Mouse (Mus musculus): ENCODE data around the gene Chpf2.

The Chpf2 gene

DNA sequence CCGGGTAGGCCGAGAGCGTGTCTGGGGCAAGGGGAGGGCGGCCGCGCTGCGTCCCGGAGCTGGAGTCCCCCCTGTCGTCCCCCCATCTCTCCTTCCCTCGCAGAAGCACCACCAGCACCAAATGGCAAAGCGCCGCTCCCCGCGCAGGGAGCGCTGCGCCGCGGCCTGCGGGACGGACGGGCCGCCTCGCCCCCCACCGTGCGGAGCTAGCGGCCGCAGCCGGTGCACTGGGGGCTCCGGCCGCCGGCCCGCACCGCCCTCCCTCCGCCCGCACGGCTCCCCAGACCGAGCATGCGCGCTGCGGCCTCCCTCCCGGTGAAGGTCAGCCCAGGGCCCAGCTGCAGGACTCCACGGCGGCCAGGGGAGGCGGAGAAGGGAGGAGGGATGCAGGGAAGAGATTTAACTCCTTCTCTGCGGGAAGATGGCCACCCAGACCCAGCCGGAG lies 18.1 kb downstream of the Chpf2 start:
- no peak for DNase-seq (ENCODE audit: low spot score in 2 of 2)

DNA sequence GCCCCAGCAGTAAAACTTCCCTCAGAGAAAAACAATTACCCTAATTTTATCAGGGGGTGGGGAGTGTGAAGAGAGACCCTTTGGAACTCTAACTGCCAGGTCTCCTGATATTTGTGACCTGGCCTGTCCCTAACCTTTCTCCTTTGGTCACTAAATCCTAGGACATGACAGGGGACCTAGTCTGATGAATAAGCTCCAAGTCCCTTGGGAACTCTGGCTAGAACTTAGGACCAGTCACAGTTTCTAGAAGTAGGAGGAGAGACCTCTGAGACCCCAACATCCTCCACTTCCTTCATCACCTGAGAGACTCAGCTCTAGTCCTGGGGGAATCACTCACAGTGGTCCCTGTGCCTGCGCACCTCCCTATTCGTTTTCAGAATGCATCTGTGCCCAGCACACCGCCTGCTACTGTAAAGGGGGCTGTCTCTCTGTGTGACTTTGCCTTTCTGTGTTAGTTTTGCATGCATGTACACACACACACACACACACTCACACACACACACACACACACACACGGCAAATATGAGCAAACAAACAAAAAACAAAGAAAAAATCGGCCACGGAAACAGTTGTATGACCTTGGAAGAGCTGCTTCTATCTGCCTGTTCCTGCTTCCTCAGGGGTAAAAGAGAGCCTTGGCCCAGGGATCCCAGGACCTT lies 18.9 kb downstream of the Chpf2 start:
- DNase-seq (ENCODE audit: low spot score in 2 of 2) = no peak

DNA sequence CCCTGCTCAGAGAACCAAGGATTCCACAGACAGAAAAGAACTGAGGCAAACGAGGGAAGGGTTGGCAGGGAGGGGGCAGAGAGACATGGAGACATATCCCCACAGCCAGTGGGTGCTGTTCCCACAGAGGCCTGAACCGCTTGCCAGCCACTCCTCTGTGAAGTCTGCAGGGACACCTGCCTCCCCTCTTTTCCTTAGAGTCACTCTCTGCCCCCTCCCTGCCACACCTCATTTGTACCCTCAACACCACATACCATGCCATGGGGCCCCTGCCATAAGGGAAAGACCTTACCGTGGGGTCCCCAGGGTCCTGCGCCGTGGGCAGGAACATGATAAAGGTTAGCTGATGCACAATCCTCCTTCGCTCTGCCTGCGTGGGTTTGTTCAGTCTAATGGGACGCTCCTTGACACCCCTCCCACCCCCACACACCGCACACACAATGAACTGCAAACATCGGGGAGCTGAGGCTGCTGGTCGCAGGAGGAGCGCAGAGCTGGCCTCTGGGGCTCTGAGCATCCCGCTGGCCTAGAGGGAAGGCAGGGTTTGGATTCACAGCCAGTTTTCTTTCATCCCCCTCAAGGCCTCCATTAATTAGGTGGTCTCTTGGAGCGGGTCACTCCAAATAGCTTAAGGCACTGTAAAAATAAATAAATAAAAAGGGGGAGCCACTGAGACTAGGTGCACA lies 19.6 kb downstream of the Chpf2 start:
- DNase-seq (ENCODE audit: low spot score in 2 of 2) = no peak

DNA sequence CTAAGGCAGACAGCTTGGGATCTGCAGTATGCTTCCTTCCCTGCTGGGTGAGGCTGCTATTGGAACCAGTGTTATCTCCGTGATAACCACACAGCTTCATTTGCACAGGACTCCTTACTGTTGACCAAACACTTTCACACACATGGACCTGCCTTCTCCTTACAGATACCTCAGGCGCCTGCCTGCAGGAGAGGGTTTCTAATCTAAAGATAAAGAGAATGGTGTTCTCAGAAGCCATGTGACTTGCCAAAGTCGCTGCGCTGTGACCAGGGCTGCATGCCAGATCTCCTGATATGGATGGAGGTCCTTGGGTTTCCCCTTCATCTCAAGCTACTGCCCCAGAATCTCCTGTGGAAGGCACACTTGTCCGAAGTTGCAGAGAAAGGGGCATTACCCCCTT lies 22.8 kb downstream of the Chpf2 start:
- no peak for DNase-seq (ENCODE audit: low spot score in 2 of 2)

DNA sequence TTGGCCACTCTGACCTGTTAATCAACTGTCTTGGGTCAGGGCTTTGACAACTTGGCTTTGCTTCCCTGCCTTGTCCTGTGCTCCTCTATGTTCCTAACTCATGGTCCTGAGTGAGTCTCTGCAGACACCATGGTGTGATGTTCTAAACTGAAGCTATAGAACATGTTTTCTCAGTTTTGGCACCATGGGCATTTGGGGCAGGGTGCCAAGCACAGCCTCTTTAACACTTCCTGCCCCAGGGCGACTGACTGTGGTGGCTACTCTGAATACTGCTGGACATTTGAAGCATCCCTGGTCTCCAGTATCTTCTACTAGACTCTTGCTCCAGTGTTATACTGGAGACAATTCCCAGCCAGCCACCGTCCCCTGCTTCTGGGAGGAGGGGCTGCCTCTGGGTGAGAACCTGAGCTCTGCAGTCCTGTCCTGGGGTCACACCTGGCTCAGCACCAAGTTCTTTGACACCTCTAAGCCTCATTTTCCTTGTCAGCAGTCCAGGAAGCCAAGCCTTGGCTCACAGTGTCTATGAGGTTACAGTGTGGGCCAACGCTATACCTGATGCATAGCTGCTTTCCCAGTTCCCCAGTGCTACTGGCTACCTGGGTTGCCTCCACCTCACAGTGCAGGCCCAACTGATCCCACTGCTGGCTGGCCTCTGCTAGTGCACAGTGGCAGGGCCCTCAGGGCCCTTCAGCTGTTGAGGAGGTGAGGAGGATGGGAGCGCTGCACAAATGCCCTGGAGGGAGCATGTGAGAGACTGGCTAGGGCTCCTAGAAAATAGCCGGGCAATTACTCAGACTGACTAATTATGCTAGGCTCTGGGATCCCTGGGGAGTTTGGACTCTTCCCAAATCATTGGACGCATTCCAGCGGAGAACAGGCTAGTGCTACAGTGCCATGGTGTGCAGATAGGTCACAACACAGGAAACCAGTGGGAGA lies 25.1 kb downstream of the Chpf2 start:
- no peak for DNase-seq (ENCODE audit: low spot score in 2 of 2)

DNA sequence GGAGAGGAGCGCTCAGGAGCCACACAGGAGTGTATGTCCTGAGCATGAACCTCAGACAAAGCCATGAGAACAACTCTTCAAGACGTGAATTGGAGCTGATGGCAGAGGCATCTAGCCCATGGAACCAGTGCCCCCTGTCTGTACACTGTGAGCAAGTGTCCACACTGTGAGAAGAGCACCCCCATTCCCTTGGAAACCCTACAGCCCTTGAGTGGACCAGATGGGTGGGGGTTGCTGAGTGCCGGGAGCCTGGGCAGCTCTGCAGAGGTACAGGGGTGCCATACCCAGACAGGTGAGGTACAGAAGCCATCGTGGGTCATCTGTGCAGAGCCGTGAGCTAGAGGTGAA lies 25.7 kb downstream of the Chpf2 start:
- DNase-seq (ENCODE audit: low spot score in 2 of 2) = no peak

DNA sequence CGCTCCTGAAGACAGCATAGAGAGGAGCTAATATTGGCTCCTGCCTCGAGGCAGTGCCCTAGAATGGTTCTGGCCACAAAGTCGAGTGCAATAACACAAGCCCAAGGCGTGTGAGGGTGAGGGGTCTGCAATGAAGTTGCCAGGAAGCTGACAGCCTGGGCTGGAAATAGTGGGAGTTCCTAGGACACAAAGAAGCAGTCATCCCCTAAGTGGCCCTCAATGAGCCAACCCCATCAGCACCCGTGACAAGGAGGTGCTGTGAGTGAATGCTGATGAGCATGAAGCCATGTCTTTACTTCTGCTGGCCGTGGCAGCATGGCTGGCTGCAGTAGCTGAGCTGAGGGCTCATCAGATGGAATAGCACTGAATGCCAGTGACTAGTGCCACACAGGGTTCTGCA lies 28.6 kb downstream of the Chpf2 start:
- no peak for DNase-seq (ENCODE audit: low spot score in 2 of 2)

DNA sequence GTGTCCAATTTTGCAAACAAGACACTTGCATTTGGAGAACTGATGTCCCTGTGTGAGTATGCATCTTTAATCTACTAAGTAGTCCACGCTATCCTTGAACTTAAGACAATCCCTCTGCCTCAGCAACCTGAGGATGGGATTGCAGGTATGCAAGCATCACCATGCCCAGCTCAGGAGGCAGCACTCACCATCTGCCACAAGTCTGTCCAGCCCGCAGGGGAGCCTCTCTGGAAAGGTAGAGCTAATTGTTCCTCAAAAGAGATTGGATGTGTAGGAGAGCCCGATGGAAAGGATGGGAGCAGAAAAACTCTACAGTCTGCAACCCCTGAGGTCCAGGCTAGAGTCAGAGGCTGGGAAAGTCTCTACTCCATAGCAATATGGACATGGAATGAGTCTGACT lies 32.4 kb downstream of the Chpf2 start:
- no peak for DNase-seq (ENCODE audit: low spot score in 2 of 2)

DNA sequence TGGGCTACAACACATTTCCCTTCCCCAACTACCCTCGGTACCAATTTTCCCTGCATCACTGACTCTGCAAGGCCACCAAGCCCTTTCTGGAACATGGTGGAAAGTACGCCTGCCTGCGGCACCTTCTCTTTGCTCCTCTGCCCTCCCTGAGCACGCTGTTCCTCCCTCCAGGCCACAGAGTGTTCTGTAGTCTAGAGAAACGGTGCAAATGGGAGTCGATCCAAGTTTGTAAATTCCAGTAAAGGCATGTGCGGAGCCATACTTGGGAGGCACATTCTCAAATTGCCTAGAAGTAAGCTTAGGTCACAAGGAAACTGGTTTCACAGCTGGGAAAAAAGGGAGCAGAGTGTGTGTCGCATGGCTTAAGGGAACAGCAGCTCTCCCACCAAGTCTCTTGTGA lies 33.6 kb downstream of the Chpf2 start:
- no peak for DNase-seq (ENCODE audit: low spot score in 2 of 2)

DNA sequence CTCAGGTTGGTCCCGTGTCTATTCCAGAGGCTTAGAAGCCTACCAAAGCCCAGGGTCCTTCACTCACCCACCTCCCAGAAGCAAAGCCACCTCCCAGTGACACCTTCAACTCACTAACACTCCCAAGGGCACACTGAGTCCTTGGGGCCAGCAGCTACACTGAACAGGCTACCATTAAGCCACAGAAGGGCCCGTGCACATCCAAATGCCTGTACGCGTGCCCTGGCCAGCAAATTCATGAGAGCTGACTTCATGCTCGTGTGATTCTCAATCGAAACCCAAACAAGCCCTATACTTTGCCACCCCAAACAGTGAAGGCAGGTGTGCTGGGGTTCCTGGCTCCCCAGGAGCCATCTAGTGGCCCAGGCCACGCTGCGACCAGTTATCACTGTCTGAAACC lies 34.1 kb downstream of the Chpf2 start:
- no peak for DNase-seq (ENCODE audit: low spot score in 2 of 2)

DNA sequence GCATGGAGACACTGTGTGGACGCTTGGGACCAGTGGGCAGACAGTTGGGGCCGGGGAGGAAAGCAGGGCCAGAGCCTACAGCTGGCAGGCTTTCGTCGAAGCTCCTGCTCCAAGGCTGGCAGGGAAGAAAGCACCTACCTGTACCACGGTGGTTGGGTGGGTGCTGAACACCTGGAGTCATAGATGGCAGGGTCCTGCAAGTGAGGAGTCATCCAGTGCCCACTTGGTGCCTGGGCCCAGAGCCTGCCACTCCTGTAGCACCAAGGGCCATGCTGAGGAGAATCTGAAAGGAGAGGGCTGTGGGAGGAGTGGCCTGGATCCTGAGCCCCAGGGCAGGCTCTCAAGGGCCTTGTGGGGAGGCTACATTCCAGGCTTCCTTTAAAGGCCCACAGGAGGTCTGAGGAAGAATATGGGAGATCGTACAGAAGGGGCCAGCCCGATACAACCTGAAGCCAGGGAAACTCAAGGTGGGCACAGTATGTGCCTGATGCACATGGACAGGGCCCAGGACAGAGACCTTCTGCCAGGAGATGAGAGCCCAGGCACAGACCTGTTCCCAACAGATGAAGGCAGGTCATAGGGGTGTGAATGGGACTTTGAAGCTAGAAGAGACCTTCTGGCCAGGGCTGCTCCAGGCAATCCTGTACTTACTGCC lies 36.0 kb downstream of the Chpf2 start:
- DNase-seq (ENCODE audit: low spot score in 2 of 2) = no peak

DNA sequence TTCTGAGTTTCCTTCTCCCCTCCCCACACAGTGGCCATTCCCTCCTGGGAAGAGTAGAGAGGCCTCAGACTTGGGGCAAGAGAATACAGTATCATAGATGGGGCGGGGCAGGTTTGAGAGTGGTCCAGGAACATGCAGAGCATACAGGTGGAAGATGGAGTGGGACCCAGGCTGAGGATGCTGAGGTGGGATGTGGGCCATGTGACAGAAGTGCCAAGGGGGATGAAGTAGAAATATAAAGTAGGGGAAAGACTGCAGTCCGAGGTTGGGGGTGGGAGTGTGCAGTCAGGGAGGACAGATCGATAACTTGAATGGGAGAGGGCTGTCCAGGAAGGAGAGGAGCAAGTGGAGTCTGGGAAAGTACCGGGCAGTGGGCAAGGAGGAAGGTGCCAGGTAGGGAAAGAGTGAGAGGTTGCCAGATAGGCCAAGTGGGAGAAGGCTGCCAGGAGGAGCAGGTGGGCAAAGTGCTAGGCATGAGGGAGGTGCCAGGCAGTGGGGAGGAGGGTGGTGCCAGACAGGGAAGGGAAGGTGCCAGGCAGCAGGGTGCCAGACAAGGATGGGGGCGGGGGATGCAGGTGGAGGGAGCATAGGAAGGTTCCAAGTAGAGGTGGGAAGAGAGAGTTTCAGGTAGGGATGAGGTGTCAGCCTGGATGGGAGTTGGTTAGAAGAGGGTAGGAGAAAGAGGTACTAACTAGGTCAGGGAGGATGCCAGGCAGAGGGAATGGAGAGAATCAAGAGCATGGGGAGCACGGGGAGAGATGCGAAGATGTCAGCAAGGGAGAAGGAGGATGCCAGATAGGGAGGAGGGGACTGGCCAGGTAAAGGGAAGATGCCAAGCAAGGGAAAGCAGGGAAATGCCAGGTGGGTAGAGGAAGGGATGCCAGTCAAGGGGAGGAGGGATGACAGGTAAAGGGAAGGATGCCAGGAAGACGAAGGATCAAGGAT lies 36.8 kb downstream of the Chpf2 start:
- DNase-seq (ENCODE audit: low spot score in 2 of 2) = no peak

DNA sequence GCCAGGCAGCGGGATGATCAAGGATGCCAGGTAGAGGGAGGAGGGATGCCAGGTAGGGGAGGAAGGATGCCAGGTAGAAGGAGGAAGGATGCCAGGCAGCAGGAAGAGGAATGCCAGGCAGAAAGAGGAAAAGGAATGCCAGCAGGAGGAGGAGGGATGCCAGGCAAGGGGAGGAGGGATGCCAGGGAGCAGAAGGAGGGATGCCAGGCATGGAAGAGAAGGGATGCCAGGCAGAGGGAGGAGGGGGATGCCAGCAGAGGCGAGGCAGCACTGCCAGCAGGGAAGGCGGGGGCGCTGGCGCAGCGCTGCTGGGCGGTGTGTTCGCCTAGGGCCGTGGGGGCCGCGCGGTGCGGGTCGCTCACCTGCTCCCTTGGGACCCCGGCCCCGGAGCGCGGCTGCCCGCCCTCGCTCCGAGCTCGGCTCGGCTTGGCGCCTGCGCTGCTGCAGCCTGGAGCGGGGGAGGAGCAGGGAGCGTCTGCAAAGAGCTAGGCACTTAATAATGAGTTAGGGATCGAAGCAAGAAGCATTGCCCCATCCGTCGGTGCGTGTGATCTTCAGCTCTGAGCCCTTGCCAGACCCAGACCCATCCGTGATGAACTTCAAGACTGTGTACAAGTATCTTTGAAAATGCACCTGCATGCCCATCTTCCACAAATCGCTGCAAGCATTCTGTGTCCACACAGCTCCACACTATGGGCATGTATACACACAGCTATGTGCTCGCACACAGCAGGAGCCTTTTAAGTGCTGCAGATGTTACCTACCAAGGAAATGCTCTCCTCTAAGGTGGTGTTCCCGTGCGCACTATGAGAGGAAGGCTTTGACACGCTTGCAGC lies 37.7 kb downstream of the Chpf2 start, which contains the start of gene Smarcd3:
Smarcd3 (minus strand) TSS at position 426 of the 836 bp plus-strand sequence.
- DNase-seq (ENCODE audit: low spot score in 2 of 2) = no peak

DNA sequence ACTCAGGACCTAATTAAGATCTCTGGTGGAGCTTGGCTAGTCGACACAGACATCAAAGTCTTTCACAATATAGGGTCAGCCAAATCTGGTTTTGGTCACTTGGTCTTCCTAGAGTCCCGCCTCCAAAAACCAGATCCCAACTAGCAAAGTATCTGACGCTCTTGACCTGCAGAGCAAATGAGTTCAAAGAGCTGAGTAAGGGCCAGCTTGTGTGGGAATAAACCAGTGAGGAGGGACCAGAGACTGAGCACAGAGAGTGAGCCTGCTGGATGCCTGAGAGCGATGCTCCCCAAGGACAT lies 38.2 kb downstream of the Chpf2 start:
- DNase-seq (ENCODE audit: low spot score in 2 of 2) = no peak

DNA sequence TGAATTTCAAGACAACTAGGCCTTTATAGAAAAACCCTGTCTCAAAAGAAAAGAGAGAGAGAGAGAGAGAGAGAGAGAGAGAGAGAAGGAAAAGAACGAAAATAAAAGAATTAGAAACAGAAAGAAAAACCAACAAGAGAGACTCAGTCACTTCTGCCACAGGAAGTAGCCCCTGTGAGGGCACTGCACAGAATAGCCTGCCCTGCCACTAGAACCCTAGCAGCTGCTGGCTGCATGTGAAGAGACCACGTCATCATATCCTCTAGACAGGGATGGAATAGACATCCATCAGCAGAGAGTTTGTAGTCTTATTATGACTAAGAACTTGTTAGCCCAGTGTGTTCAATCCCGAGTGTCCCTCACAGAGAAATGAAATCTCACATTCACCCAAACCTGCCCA lies 43.2 kb downstream of the Chpf2 start:
- peak; percentile 14 to 35 for DNase-seq (ENCODE audit: low spot score in 2 of 2)

DNA sequence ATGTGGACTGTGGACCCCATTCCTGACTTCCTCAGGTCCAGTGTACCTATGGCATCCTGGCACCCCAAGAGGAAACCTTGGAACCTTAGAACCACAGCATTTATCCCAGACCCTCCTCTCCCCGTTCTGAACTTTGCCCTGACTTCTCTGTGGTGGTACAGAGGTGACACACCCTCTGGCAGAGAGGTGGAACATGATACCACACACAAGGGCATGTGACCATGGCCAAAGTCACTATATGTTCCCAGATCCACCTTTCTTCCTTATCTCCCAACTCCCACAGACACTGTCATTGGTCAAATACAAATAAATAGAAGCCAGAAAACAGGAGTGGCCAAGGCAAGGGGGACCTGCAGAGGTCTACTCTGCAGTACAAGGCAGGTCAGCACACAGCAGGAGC lies 48.6 kb downstream of the Chpf2 start:
- no peak for DNase-seq (ENCODE audit: low spot score in 2 of 2)

DNA sequence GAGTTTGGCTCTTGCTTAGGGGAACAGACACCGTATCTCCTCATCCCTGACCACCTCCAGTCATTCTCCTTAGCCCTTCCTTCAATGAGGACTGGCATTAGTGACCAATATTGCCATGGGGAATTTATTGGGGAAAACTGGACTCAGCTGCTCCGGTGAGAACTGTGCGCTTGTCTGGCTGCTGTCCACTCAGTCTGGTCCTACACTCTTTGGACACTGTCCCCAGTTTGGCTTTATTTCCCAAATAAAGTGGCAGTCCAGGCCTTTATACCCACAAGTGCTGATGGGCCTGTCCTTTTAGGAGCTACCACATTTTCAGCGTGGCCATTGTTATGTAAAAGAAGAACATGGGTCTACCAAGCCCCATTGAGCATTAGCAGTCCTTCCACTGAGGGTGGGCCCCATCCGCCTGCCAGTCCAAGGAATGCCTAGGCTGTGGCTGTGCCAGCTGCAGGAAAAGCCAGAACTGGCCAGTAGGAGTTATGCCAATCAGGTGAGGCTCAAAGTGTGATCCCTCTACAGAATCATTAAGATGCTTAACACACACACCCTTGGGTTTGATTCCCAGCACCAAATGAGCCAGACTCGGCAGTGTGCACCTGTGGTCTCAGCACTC lies 49.1 kb downstream of the Chpf2 start:
- no peak for DNase-seq (ENCODE audit: low spot score in 2 of 2)

DNA sequence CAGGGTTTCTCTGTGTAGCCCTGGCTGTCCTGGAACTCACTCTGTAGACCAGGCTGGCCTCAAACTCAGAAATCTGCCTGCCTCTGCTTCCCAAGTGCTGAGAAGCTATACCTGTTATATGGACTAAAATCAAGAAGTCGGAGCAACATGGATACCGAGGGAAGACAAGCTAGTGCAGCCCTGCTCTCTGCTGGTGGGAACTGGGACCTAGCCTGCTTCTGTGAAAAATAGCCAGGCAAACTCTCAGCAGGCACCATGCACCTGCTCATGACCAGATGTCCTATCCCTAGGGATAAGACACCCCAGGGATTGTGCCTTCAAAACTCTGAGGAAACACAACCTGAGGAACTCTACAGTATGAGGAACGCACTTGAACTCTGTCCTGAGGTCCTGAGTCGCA lies 50.4 kb downstream of the Chpf2 start:
- no peak for DNase-seq (ENCODE audit: low spot score in 2 of 2)

DNA sequence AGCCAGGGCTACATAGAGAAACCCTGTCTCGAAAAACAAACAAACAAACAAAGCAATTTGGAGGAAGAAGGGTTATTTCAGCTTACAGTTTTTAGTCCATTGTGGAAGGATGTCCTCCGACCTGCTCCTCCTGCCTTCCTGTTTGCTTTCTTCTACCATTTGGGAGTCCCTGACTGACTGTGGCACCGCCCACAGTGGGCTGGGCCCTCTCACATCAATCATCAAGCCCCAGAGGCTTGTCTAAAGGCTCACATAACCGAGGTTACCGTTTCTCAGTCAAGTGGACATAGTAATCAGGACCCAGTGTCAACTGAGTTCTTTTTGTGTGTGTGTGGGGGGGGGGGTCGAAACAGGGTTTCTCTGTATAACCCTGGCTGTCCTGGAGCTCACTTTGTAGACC lies 51.6 kb downstream of the Chpf2 start:
- no peak for DNase-seq (ENCODE audit: low spot score in 2 of 2)

DNA sequence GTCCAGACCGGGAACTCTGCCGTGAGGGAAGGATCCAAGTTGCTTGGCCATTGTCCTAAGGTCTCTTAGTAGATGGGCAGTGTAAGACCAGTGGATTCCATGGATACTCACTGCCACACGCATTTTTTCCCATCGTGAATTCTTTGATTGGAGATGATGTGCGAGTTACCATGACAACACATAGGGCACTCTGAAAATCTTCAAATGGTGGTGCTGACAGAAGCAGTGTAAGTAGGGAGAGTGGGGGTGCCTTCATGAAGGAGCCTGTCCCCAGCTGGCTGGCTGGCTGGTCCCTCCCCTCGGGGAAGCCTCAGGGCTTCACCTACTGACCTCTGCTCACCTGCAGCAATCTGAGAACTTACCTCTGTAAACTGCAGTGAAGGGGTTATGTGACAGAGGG lies 52.5 kb downstream of the Chpf2 start:
- DNase-seq (ENCODE audit: low spot score in 2 of 2) = no peak
